Mouse (Mus musculus) left cerebral cortex, postnatal 25 days (tissue): ENCODE data around the gene Ackr3. TPM values are rescaled to one million over a fixed set of nuclear protein-coding genes. Genes with fewer than 3 reads are reported as not detected.

Experiments
- DNase-seq, 2 experiments: peaks; one replicate each; pipeline ENCODE4 v3.0.0; 2022; ENCODE audit warnings: low spot score in 2 of 2, mixed read lengths in 1 of 2
- intact Hi-C: fragments of 180-260 bp; cut with DNase I; formaldehyde crosslinking; loops from one replicate; pipeline ENCODE4 v1.15.1; 2025
- total RNA-seq, 2 experiments: library from RNA; stranded (reverse); gene quantifications; 2 replicates each; pipeline ENCODE4 v1.2.3; 2021

Ackr3 gene
- total RNA-seq, 2 experiments from 2014 or later, result 7.2 to 8.6 TPM

- intact Hi-C loops, result no loop called here
- no peak for DNase-seq
Measured at GRCm38 (mm10) chr1:90246800-90247199, 43.0 kb downstream of the Ackr3 start.

- DNase-seq, result no peak
- intact Hi-C loops, result no loop called here
Measured at GRCm38 (mm10) chr1:90247234-90247633, 43.5 kb downstream of the Ackr3 start.

GRCm38 (mm10) chr1:90247756-90248541 is 44.2 kb downstream of the Ackr3 start:
- DNase-seq, result no peak
- intact Hi-C loops, result no loop called here

- no peak for DNase-seq
- intact Hi-C loops, result no loop called here
Measured at GRCm38 (mm10) chr1:90248966-90249735, 45.4 kb downstream of the Ackr3 start.

GRCm38 (mm10) chr1:90250419-90250818 is 46.6 kb downstream of the Ackr3 start:
- intact Hi-C loops, result no loop called here
- no peak for DNase-seq

- DNase-seq, result no peak
- intact Hi-C loops, result no loop called here
Measured at GRCm38 (mm10) chr1:90251156-90251555, 47.4 kb downstream of the Ackr3 start.

GRCm38 (mm10) chr1:90253465-90253864 is 49.7 kb downstream of the Ackr3 start:
- no peak for DNase-seq
- intact Hi-C loops, result no loop called here

GRCm38 (mm10) chr1:90258253-90258887 is 54.6 kb downstream of the Ackr3 start:
- intact Hi-C loops, result no loop called here
- no peak for DNase-seq

GRCm38 (mm10) chr1:90260704-90261581 is 57.2 kb downstream of the Ackr3 start:
- intact Hi-C loops, result no loop called here
- no peak for DNase-seq

GRCm38 (mm10) chr1:90262380-90262779 is 58.6 kb downstream of the Ackr3 start:
- intact Hi-C loops, result no loop called here
- DNase-seq, result no peak

Other genes with a start within 250 kb of the Ackr3 start
- 1 to 10 TPM; 1.5 to 1.6 TPM for gene Asb18, start 189.3 kb upstream of the Ackr3 start, total RNA-seq
- under 1 TPM; 0.32 to 0.64 TPM for gene Iqca, start 50.6 kb upstream of the Ackr3 start, total RNA-seq